Mouse (Mus musculus) stomach, embryonic 16.5 days (tissue): ENCODE results near the gene Tbxa2r. TPM values are rescaled to one million over a fixed set of nuclear protein-coding genes. Genes with fewer than 3 reads are reported as not detected.

ENCODE experiments used
- ATAC-seq: fragments of 200-750 bp; cut with Nextera tagmentation; 2 replicates; pipeline ENCODE4 v1.8.0; 2017; ENCODE audit warnings: moderate number of reproducible peaks, moderate TSS enrichment; ENCODE audit not compliant: insufficient read depth, low FRiP score
- H3K27ac ChIP-seq: fragments of 300-500 bp; sonication (generic); 2 replicates; pipeline ENCODE4 v1.5.1; 2014; ENCODE audit warnings: low read length
- H3K27me3 ChIP-seq: fragments of 300-500 bp; sonication (generic); 2 replicates; pipeline ENCODE4 v1.6.1; 2014; ENCODE audit warnings: low read length, control low read depth, mixed read lengths; ENCODE audit not compliant: control insufficient read depth, insufficient read depth
- H3K36me3 ChIP-seq: fragments of 300-500 bp; sonication (generic); 2 replicates; pipeline ENCODE4 v1.6.1; 2014; ENCODE audit warnings: low read length; ENCODE audit not compliant: control insufficient read depth, insufficient read depth
- H3K4me1 ChIP-seq: fragments of 300-500 bp; sonication (generic); 2 replicates; pipeline ENCODE4 v1.6.1; 2014; ENCODE audit warnings: low read length, control low read depth, mixed read lengths; ENCODE audit not compliant: control insufficient read depth, insufficient read depth
- H3K4me2 ChIP-seq: fragments of 300-500 bp; sonication (generic); 2 replicates; pipeline ENCODE4 v1.6.1; 2014; ENCODE audit warnings: low read depth, low read length, mixed read lengths
- H3K4me3 ChIP-seq: fragments of 300-500 bp; sonication (generic); replicated peaks from 2 replicates; pipeline ENCODE4 v1.5.1; 2014; ENCODE audit warnings: mild to moderate bottlenecking, low read length
- H3K9ac ChIP-seq: fragments of 300-500 bp; sonication (generic); 2 replicates; pipeline ENCODE4 v1.6.1; 2014; ENCODE audit warnings: low read length
- H3K9me3 ChIP-seq: fragments of 300-500 bp; sonication (generic); replicated peaks from 2 replicates; pipeline ENCODE4 v1.6.1; 2016; ENCODE audit warnings: low read length, control low read depth; ENCODE audit not compliant: control insufficient read depth
- WGBS: fragments of 180-500 bp; shearing (Covaris S2); extraction: QIAGEN DNeasy Blood & Tissue Kit; methylation state at CpG from one replicate; pipeline ENCODE4 v1.1.7; 2014; 5-methylcytosine and 5-hydroxymethylcytosine counted together
- polyA plus RNA-seq: library from polyadenylated mRNA; unstranded; fragments of >200 nt; fragmentation: Nextera tagmentation; extraction: Ambion mirVana; gene quantifications from 2 replicates; pipeline ENCODE4 v1.2.1, GENCODE M21; 2015

Tbxa2r gene
- polyA plus RNA-seq, 1 experiment from 2014 or later, result 28.1 TPM

DNA sequence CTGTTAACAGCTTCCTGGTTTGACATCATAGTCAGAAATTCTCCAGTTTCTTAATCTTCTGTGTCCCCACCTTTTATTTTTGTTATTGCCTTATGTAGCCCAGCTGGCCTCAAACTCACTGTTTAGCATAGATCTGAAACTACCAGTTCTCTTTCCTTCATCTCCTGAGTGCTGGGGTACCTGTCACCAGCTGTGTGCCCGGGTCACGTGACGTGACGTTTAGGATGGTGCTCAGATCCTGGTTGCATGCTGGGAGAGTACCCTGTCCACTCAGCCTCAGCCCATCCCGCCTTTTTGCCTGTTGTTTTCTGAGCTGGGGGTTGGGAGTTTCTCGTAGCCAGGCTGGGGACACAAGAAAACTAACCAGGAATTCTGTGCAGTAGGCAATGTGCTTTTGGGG is 31.3 kb upstream of the Tbxa2r start:
- Histone ChIP-seq H3K36me3 (no peaks in the 10 kb centered on the region), H3K4me1 (peaks cover 39% of the 10 kb centered on the region), H3K4me2 (no peak overlapping the region), H3K27me3 (no peaks in the 10 kb centered on the region), H3K9me3 (no peaks in the 10 kb centered on the region), H3K4me3 (no peak overlapping the region), H3K27ac (peak overlapping the region; percentile 73), H3K9ac (peak overlapping the region; percentile 31; the same call in 1 of the 2 replicates)
- 73% methylated on average over 6 of the region's 6 CpGs for WGBS
- no peak for ATAC-seq

DNA sequence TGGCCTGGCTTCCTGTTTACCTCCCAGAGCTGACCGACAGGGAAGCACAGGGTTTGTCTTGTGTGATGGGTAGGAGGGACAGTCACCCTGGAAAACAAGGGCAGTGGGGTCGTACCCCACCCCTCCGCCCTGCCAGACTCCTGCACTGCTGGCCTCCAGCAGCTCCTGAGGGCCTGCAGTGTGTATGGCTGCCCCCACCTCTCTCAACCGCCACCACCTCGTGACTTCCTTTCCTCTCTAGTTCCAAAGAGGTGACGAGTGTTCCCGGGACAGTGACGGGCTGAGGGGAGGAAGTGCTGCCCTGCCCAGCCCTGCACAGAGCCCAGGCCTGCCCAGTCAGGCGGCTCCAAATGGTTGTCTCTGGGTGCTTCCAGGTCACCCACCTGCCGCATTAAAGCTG is 30.7 kb upstream of the Tbxa2r start:
- ATAC-seq, result no peak
- Histone ChIP-seq H3K9me3 (no peaks in the 10 kb centered on the region), H3K36me3 (no peaks in the 10 kb centered on the region), H3K27me3 (no peaks in the 10 kb centered on the region), H3K9ac (peak overlapping the region; percentile 31; the same call in 1 of the 2 replicates), H3K4me2 (no peak overlapping the region), H3K27ac (peak overlapping the region; percentile 73), H3K4me1 (peaks cover 45% of the 10 kb centered on the region), H3K4me3 (no peak overlapping the region)
- 47% methylated on average over 10 of the region's 10 CpGs for WGBS

DNA sequence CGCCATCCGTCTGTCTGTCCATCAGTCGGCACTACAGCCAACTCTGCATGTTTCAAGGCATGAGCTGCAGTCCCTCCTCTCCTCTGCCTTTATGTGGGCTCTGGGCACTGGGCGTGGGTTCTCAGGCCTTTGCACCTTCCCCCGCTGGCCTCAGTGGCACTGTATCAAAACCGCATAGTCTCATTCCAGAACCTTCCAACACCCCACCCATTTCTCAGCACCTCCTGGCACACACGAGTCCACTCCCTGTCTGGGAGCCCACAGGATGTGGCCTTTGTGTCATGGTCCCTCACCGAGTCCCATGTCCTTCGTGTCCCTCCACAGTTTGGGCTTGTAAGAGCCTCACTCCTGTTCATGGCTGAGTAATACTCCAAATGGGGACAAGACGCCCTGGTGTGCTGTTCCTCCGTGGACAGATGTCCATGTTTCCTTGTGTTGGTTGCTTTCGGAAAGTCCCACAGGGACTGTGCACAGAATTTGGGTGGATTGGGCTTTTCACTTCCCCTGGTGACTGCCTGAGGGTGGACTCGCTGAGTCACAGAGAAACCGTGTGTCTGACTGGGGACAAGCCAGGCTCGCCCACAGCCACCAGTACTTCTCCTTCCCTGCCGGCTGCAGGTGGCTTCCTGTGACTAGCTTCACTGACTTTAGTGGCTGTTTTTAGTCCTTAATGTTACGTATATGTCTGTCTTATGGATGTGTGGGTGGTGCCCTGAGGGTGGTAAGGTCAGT is 30.0 kb upstream of the Tbxa2r start:
- peak overlapping the region; percentile 73; the same call in 1 of the 2 replicates for H3K27ac ChIP-seq
- H3K36me3 ChIP-seq, result no peaks in the 10 kb centered on the region
- ATAC-seq, result no peak
- WGBS, result 91% methylated on average over 17 of the region's 17 CpGs
- no peaks in the 10 kb centered on the region for H3K27me3 ChIP-seq
- H3K9ac ChIP-seq, result no peak overlapping the region
- H3K4me2 ChIP-seq, result no peak overlapping the region
- H3K4me1 ChIP-seq, result peaks cover 51% of the 10 kb centered on the region
- no peaks in the 10 kb centered on the region for H3K9me3 ChIP-seq
- H3K4me3 ChIP-seq, result no peak overlapping the region

DNA sequence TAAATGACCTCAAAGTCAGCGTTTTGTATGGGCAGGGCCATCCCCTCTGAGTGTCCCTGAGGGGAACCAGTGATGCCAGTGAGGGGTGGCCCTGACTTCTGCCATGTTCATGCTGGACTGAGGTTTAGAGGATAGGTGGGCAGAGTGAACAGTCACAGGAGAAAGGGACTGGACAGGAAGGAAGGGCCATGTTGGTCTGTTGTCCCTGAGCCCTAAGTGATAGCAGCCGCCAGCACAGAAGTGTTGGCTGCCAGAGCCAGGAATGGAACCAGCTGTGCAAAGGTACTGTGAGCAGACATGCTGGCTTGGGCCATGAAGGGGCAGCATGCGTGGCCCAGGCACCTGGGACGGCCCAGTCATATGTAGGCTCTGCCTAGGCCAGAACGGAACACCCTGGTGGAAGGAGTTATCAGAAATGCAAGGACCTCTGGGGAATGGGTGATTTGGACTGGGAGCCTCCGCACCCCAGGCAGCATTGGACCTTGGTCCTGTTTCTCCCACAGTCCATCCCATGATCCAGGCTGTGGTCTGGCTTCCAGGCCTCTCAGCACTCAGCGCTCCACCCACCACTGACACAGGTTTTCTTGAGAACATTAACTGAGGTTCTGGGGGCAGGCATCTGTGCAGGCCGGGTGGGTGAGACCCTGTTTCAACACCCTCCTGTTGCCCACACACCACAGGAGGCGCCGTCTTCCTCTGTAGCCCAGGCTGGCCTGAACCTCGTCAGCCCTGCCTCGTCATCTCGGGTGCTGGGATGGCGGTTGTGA is 28.8 kb upstream of the Tbxa2r start:
- Histone ChIP-seq H3K36me3 (no peaks in the 10 kb centered on the region), H3K27ac (no peak overlapping the region; the same call in 1 of the 2 replicates), H3K4me1 (peaks cover 43% of the 10 kb centered on the region), H3K4me2 (no peak overlapping the region), H3K4me3 (no peak overlapping the region), H3K27me3 (no peaks in the 10 kb centered on the region), H3K9me3 (no peaks in the 10 kb centered on the region), H3K9ac (peak overlapping the region; percentile 39; the same call in 1 of the 2 replicates)
- WGBS, result 83% methylated on average over 14 of the region's 14 CpGs
- ATAC-seq, result no peak

DNA sequence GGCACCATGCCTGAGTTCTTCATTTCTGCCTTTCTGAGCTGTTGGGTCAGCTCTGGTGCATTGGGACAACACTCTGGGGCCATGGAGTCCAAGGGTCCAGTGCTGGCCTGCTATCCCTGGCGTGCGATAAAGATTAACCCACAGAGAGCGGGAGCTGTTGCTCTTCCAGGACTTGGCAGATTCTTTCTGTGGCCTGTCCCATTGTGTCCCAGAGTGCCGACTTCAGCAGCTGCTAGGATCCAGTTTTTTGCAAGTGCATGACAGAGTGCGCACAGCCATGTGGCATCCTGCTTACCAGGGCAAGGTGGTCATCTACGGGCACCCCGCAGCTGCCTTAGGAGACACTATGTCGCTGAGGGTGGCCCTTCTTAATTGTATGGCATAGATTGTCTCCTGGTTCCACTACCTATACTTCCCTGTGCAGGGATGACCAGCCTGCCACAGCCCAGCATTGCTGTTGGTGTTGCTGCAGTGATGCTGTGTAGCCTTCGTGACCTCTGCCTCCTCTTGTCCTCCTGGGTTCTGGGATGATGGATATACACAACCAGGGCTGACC is 28.1 kb upstream of the Tbxa2r start:
- ATAC-seq, result no peak
- no peak overlapping the region; the same call in 1 of the 2 replicates for H3K27ac ChIP-seq
- H3K4me2 ChIP-seq, result no peak overlapping the region
- no peaks in the 10 kb centered on the region for H3K9me3 ChIP-seq
- no peaks in the 10 kb centered on the region for H3K36me3 ChIP-seq
- 77% methylated on average over 9 of the region's 9 CpGs for WGBS
- peak overlapping the region; percentile 39; the same call in 1 of the 2 replicates for H3K9ac ChIP-seq
- H3K4me1 ChIP-seq, result peaks cover 44% of the 10 kb centered on the region
- H3K4me3 ChIP-seq, result no peak overlapping the region
- no peaks in the 10 kb centered on the region for H3K27me3 ChIP-seq

DNA sequence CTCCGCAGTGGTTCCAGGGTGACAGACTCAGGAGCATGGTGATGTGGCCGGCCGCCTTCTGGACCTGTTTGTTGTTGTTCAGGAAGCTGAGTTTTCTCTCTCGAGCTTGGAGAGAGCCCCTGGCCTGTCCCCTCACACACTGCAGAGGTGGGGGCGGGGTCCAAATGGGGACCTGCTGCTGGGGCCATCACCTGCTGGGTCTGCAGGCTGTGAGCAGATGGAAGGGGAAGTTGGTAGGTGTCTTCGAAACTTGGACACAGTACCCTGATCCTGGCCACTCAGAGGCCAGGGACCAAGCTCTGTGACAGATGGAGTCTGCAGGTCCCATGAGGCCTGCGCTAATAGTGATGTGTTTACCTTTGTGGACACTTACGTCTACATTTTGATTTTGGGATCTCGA is 27.2 kb upstream of the Tbxa2r start:
- Histone ChIP-seq H3K27ac (no peak overlapping the region), H3K4me1 (peaks cover 44% of the 10 kb centered on the region), H3K4me3 (no peak overlapping the region), H3K36me3 (no peaks in the 10 kb centered on the region), H3K9ac (no peak overlapping the region; the same call in 1 of the 2 replicates), H3K27me3 (no peaks in the 10 kb centered on the region), H3K4me2 (no peak overlapping the region), H3K9me3 (no peaks in the 10 kb centered on the region)
- 66% methylated on average over 9 of the region's 9 CpGs for WGBS
- ATAC-seq, result no peak

DNA sequence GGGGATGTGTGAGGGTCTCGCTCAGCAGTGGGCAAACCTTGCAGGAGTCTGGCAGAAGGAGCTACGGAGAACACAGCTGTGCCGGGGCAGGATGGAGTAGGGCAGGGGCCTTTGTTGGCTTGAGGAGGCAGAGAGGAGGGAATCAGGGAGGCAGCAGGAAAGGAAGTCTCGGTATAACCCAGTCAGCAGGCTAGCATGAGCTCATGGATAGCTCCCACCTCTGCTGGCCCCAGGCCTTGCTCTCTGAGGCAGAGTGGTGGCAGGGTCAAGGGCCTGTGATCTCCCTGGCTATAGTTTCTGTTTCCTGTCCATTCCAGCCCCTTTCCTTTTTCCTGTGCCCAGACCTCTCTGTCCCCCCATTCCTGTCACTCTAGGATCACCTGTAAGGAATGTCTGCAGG is 26.2 kb upstream of the Tbxa2r start:
- H3K9ac ChIP-seq, result peak overlapping the region; percentile 43; the same call in 1 of the 2 replicates
- WGBS, result 60% methylated on average over 4 of the region's 4 CpGs
- peaks cover 40% of the 10 kb centered on the region for H3K4me1 ChIP-seq
- no peaks in the 10 kb centered on the region for H3K9me3 ChIP-seq
- H3K4me2 ChIP-seq, result no peak overlapping the region
- peak overlapping the region; percentile 55 for H3K27ac ChIP-seq
- H3K4me3 ChIP-seq, result no peak overlapping the region
- H3K36me3 ChIP-seq, result 0 out of 2 replicates have a peak, but pooled peaks cover 5% of the 10 kb centered on the region
- no peaks in the 10 kb centered on the region for H3K27me3 ChIP-seq
- ATAC-seq, result no peak

DNA sequence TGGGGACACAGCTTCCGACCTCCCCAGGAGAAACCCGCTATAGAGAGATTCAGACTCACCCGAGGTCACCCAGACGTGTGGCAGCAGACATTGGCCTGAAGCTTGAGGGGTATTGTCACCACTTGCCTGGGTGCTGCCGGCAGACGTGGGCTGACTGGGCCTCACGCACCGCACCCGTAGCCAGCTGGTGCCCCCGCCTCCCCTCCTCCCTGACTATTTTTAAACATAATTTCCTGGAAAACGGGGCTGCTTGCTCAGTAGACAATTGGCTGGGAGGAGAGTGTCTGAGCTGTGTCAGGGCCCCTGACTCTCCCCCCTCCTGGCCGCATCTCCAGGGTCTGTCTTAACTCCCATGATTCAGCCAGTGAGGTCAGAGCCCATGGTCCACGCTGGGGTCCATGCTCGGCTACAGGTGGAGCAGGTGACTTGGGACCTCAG is 25.7 kb upstream of the Tbxa2r start:
- Histone ChIP-seq H3K27ac (peak overlapping the region; percentile 55), H3K36me3 (0 out of 2 replicates have a peak, but pooled peaks cover 11% of the 10 kb centered on the region), H3K27me3 (no peaks in the 10 kb centered on the region), H3K9ac (peak overlapping the region; percentile 43; the same call in 1 of the 2 replicates), H3K4me3 (no peak overlapping the region), H3K9me3 (no peaks in the 10 kb centered on the region), H3K4me2 (no peak overlapping the region), H3K4me1 (peaks cover 35% of the 10 kb centered on the region)
- ATAC-seq, result no peak
- WGBS, result 35% methylated on average over 14 of the region's 14 CpGs

DNA sequence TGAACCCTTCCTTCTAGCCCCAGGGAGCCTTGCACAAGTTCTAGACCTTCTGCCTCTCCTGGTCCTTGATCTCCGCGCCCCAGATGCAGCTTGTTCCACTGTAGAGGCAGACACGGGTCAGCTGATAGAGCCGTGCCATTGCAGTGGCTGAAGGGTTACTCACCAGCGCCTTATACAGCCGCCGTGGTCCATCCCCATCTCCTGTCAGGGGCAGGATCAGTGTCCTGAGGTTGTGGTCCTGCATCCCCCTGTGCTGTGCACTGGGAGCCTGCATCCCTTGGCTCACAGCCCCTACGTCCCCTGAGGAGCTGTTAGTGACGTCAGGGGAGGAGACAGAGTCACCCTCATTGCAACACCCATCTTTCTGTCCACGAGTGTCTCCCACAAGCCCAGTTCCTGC is 25.3 kb upstream of the Tbxa2r start:
- 65% methylated on average over 10 of the region's 10 CpGs for WGBS
- no peak for ATAC-seq
- no peaks in the 10 kb centered on the region for H3K9me3 ChIP-seq
- no peaks in the 10 kb centered on the region for H3K27me3 ChIP-seq
- H3K4me2 ChIP-seq, result no peak overlapping the region
- peak overlapping the region; percentile 43; the same call in 1 of the 2 replicates for H3K9ac ChIP-seq
- H3K4me3 ChIP-seq, result no peak overlapping the region
- peak overlapping the region; percentile 23 for H3K27ac ChIP-seq
- peaks cover 35% of the 10 kb centered on the region for H3K4me1 ChIP-seq
- H3K36me3 ChIP-seq, result 0 out of 2 replicates have a peak, but pooled peaks cover 15% of the 10 kb centered on the region
